Mouse (Mus musculus) ES-Bruce4 (cell line): ENCODE results near the gene Rpl18. TPM values are rescaled to one million over a fixed set of nuclear protein-coding genes. Genes with fewer than 3 reads are reported as not detected.

Source experiments
- H3K27ac ChIP-seq: 2 replicates; pipeline ENCODE4 v1.5.1; 2012; ENCODE audit warnings: low read length, inconsistent platforms; ENCODE audit not compliant: insufficient read depth
- H3K27me3 ChIP-seq: 2 replicates; pipeline ENCODE4 v1.6.1; 2012; ENCODE audit warnings: mild to moderate bottlenecking, low read length, inconsistent platforms; ENCODE audit not compliant: control insufficient read depth, poor library complexity, insufficient read depth, severe bottlenecking
- H3K36me3 ChIP-seq: 2 replicates; pipeline ENCODE4 v1.6.1; 2012; ENCODE audit warnings: inconsistent platforms, mild to moderate bottlenecking, low read length, moderate library complexity; ENCODE audit not compliant: control insufficient read depth, poor library complexity, insufficient read depth, severe bottlenecking
- H3K4me1 ChIP-seq: one replicate; pipeline ENCODE4 v1.8.1; 2011; ENCODE audit warnings: low read length; ENCODE audit not compliant: control insufficient read depth, insufficient read depth
- H3K4me3 ChIP-seq: 2 replicates; pipeline ENCODE4 v1.5.1; 2011; ENCODE audit warnings: low read depth, mild to moderate bottlenecking, low read length
- H3K9ac ChIP-seq: 2 replicates; pipeline ENCODE4 v1.6.1; 2012; ENCODE audit warnings: low read depth, mild to moderate bottlenecking, inconsistent platforms; ENCODE audit not compliant: poor library complexity, severe bottlenecking
- H3K9me3 ChIP-seq: replicated peaks from 2 replicates; pipeline ENCODE4 v1.6.1; 2012; ENCODE audit warnings: mild to moderate bottlenecking, low read length, inconsistent platforms; ENCODE audit not compliant: control insufficient read depth, poor library complexity, insufficient read depth, severe bottlenecking
- CTCF ChIP-seq: IDR thresholded peaks from one replicate; pipeline ENCODE4 v1.8.1; 2011; ENCODE audit warnings: low read depth, low read length
- EP300 ChIP-seq: IDR thresholded peaks from 2 replicates; pipeline ENCODE4 v1.6.1; 2011; ENCODE audit warnings: low read depth, low read length; ENCODE audit not compliant: insufficient read depth
- POLR2A ChIP-seq: IDR thresholded peaks from one replicate; pipeline ENCODE4 v1.8.1; 2011; ENCODE audit warnings: low read length; ENCODE audit not compliant: insufficient read depth
- polyA plus RNA-seq: library from polyadenylated mRNA; stranded (reverse); fragments of >200 nt; gene quantifications from 2 replicates; pipeline ENCODE4 v1.2.4, GENCODE M21; 2011; ENCODE audit warnings: low read depth; ENCODE audit not compliant: missing spikeins, insufficient read depth, insufficient read length

Gene Rpl18
- polyA plus RNA-seq, 1 experiment = 1,593 TPM

DNA sequence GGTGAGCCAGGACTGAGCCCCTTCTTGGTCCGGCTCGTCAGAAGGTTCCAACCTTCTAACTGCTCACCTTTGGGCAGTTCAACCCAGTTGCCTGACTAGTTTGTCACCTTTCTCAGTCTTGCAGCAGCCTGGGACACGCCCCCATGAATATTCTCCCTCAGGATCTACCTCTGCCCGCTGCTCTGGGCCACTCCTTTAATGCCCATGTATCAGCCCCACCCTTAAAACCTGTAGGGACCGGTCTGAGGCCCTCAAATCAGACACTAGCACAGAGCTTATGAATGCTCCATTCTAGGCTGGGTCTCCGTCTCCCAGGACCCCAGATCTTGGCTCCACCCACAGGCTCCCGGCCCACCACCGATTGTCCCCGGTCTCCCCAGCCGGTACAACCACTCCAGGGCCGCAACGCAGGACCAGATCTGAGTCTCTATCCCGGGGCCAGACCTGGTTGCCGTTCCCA is 597 bp upstream of the Rpl18 start:
- Histone ChIP-seq H3K9me3 (no peaks in the 10 kb centered on the region), H3K36me3 (peaks cover 17% of the 10 kb centered on the region), H3K4me1 (peaks cover 1% of the 10 kb centered on the region), H3K4me3 (peak overlapping the region; percentile 81), H3K9ac (peak overlapping the region; percentile 43), H3K27me3 (no peaks in the 10 kb centered on the region), H3K27ac (peak overlapping the region; percentile 8; the same call in 1 of the 2 replicates)
- TF ChIP-seq EP300 = no peak
- TF ChIP-seq CTCF = no peak
- no peak for TF ChIP-seq POLR2A

DNA sequence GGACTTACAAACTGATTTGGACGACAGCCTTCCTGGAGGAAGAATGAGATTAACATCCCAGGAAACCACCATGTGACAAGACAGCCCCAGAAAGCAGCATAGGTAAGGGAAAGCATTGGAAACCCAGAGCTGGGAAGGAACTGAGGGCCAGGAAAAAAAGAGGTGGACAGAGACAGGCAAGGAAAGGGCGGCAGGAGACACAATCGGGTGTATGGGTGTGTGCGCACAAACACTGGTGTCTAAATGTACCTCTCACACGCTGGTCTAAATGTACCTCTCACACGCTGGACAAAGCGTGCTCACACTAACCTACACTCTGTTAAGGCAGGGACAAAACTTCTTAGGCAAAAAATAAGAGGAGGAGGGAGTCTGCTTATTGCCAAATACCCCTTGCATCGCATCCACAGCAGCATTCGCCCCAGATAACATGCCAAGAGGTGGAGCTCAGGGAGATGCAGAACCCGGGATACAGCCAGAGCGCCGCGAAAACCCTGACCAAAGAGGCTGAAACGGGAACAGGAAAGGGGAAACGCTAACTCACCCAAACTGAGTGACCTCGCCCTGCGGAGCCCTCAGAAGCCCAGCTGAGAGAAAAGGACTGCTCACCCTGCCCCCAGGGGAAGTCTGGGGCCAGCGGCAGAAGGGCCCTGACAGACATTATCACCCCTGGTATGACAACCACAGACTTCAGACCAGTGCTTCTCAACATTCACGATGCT is 643 bp downstream of the Rpl18 start:
- Histone ChIP-seq H3K4me3 (peak overlapping the region; percentile 27), H3K27ac (peak overlapping the region; percentile 7; the same call in 1 of the 2 replicates), H3K9ac (no peak overlapping the region; the same call in 1 of the 2 replicates), H3K36me3 (peaks cover 25% of the 10 kb centered on the region), H3K4me1 (no peaks in the 10 kb centered on the region), H3K9me3 (no peaks in the 10 kb centered on the region), H3K27me3 (no peaks in the 10 kb centered on the region)
- TF ChIP-seq EP300 = no peak

DNA sequence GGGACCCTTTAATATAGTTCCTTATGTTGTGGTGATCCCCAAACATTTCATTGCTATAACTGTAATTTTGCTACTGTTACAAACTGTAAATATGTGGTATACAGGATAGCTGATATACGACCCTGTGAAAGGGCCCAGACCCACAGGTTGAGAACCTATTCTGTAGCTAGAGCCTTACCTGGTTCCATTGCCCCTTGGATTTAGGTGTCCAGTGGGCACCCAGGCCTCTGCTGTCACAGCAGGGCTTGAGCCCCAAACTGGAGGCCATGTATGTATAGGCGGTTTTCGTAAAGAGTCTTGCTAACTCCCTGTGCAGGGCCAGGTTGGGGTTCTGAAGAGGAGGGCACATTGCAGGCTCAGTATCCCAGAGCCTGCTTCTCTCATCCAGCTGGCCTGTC is 1.2 kb downstream of the Rpl18 start:
- H3K9ac ChIP-seq = 0 out of 2 replicates have a peak overlapping the region, but pooled peaks have one; percentile 57
- peaks cover 29% of the 10 kb centered on the region for H3K36me3 ChIP-seq
- H3K4me1 ChIP-seq = no peaks in the 10 kb centered on the region
- TF ChIP-seq EP300 = no peak
- no peak for TF ChIP-seq CTCF
- no peak for TF ChIP-seq POLR2A
- H3K27ac ChIP-seq = no peak overlapping the region
- no peaks in the 10 kb centered on the region for H3K27me3 ChIP-seq
- H3K9me3 ChIP-seq = no peaks in the 10 kb centered on the region
- no peak overlapping the region for H3K4me3 ChIP-seq

DNA sequence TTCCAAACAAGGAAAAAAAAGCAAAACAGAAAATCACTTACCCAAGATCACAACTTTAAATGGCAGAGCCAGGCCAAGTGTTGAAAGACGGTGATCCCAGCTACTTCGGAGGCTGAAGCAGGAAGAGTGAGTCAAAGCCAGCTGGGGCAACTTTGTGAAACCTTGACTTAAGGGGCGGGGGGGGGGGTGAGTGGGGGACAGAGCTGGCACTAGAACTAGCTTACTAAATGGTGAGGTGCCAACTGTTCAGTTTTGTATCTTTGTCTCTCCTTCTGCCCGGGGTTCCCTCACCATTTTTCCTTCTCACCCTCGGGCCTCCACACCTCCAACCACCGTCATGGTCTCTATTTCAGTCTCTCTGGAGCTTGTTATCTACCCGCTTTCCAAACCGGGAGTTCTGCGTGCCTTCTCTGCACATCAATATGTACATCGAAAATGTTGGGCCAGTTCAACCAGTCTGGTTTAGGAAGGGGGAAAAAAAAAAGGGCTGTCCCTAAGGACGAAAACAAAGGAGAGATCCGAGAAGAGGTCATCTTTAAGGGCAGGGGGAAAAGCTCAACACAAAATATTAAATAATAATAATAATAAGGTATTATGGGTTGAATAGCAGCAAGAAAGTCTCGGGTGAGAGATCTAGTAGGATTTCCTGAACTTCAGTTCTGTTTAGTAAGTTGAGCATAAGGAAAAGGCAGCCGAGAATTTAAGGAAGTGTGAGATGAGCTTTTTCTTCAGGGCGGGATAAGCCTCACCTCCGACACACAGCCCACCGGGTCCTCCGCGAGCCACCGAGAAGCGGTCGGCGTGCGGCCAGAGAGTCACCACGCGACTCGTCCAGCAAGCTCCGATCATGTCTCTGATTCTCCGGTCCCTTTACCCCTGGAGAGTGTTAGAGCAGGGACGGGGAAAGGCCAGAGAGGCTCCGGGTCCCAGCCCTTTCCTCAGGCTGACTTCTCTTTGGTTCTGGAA is 2.0 kb downstream of the Rpl18 start:
- Histone ChIP-seq H3K9ac (peak overlapping the region; percentile 57), H3K27ac (no peak overlapping the region), H3K9me3 (no peaks in the 10 kb centered on the region), H3K36me3 (peaks cover 33% of the 10 kb centered on the region), H3K4me1 (no peaks in the 10 kb centered on the region), H3K4me3 (peak overlapping the region; percentile 88), H3K27me3 (no peaks in the 10 kb centered on the region)
- TF ChIP-seq EP300 = no peak
- TF ChIP-seq CTCF = no peak
- TF ChIP-seq POLR2A = no peak

DNA sequence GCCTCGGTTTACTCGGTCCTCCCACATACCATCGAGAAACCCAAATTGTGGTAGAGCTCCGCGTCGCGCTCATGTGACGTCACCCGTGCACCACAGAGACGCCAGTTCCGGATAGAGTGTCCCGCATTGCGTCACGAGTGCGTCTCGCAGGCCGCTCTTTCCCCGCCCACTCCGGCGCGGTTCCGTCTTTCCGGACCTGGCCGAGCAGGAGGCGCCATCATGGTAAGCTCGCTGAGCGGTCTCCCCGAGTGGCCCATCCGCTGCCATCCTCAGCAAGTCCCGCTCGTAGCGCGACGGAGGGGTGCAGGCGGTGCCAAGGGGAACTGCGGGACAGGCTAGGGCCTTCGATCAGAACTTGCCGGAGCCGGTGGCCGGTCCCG is 2.7 kb downstream of the Rpl18 start, which contains the start of gene Sphk2:
TSS of gene Sphk2 (minus strand) at position 85 of the 380 bp plus-strand sequence.
- peak within 1 kb of the TSS; percentile 90 for H3K9ac ChIP-seq
- peaks cover 32% of the 10 kb centered on the region for H3K36me3 ChIP-seq
- H3K9me3 ChIP-seq = no peaks in the 10 kb centered on the region
- TF ChIP-seq POLR2A (peak; percentile 83), CTCF (no peak), EP300 (peak; percentile 85)
- H3K27me3 ChIP-seq = no peaks in the 10 kb centered on the region
- H3K27ac ChIP-seq = peak within 1 kb of the TSS; percentile 45
- peak within 1 kb of the TSS; percentile 93 for H3K4me3 ChIP-seq
- no peaks in the 10 kb centered on the region for H3K4me1 ChIP-seq
